Mouse (Mus musculus) liver, embryonic 12.5 days (tissue): ENCODE results near the gene Slc29a1. TPM values are rescaled to one million over a fixed set of nuclear protein-coding genes. Genes with fewer than 3 reads are reported as not detected.

Experiments
- ATAC-seq: fragments of 200-750 bp; cut with Nextera tagmentation; 2 replicates; pipeline ENCODE4 v1.8.0; 2017; ENCODE audit warnings: moderate number of reproducible peaks, mild to moderate bottlenecking, moderate library complexity
- H3K27ac ChIP-seq: fragments of 300-500 bp; sonication (generic); 2 replicates; pipeline ENCODE4 v1.5.1; 2016; ENCODE audit warnings: mild to moderate bottlenecking
- H3K27me3 ChIP-seq: fragments of 300-500 bp; sonication (generic); replicated peaks from 2 replicates; pipeline ENCODE4 v1.6.1; 2016; ENCODE audit warnings: mild to moderate bottlenecking, moderate library complexity
- H3K36me3 ChIP-seq: fragments of 300-500 bp; sonication (generic); 2 replicates; pipeline ENCODE4 v1.6.1; 2016; ENCODE audit warnings: mild to moderate bottlenecking, moderate library complexity
- H3K4me1 ChIP-seq: fragments of 300-500 bp; sonication (generic); 2 replicates; pipeline ENCODE4 v1.6.1; 2016
- H3K4me2 ChIP-seq: fragments of 300-500 bp; sonication (generic); 2 replicates; pipeline ENCODE4 v1.6.1; 2016; ENCODE audit warnings: mild to moderate bottlenecking, moderate library complexity
- H3K4me3 ChIP-seq: fragments of 300-500 bp; sonication (generic); 2 replicates; pipeline ENCODE4 v1.5.1; 2016; ENCODE audit warnings: mild to moderate bottlenecking, moderate library complexity
- H3K9ac ChIP-seq: fragments of 300-500 bp; sonication (generic); 2 replicates; pipeline ENCODE4 v1.6.1; 2016; ENCODE audit warnings: mild to moderate bottlenecking, moderate library complexity
- H3K9me3 ChIP-seq: fragments of 300-500 bp; sonication (generic); replicated peaks from 2 replicates; pipeline ENCODE4 v1.6.1; 2016; ENCODE audit warnings: mild to moderate bottlenecking, moderate library complexity
- WGBS: fragments of 180-500 bp; shearing (Covaris S2); methylation state at CpG from one replicate; pipeline ENCODE4 v1.1.7; 2016; ENCODE audit not compliant: insufficient replicate concordance; 5-methylcytosine and 5-hydroxymethylcytosine counted together
- polyA plus RNA-seq: library from polyadenylated mRNA; unstranded; fragments of >200 nt; fragmentation: Nextera tagmentation; extraction: Ambion mirVana; gene quantifications from 2 replicates; pipeline ENCODE4 v1.2.1, GENCODE M21; 2016

The Slc29a1 gene
- polyA plus RNA-seq, 1 experiment from 2014 or later: 267 TPM

DNA sequence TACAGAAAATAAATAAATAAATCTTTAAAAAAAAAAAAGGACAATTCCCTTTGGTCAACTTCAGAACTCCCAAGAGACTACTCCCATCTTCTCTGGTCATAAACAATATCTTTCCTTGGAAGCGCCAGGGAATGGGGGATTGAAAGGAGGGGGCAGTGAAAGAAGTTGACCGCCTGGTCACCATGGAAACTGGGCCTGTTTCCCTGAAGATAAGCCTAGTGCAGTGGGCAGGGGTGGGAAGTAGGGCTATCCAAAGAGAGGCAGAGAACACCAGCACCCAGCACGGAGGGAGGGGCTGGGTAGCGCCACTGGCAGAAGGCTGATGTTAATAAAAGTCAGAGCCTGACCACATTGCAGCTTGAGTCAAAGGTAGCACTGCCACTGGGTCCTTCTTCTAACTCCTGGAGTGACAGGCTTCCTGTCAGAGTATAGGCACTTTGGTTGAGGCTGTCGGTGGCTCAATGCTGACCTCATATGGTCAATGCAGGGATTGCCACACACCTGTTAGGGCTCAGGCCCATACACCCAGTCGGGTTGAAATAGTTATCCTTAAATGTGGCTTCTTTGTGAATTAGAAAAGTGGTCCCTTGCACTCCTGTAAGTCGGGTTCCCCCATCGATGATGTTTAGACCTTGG, 47.5 kb downstream of the Slc29a1 start:
- Histone ChIP-seq H3K4me2 (no peak overlapping the region), H3K36me3 (no peaks in the 10 kb centered on the region), H3K27ac (no peak overlapping the region), H3K4me1 (peaks cover 39% of the 10 kb centered on the region), H3K27me3 (peaks cover 79% of the 10 kb centered on the region), H3K9ac (no peak overlapping the region), H3K9me3 (no peaks in the 10 kb centered on the region), H3K4me3 (no peak overlapping the region)
- WGBS: 3% methylated on average over 8 of the region's 8 CpGs
- peak; percentile 46 for ATAC-seq

DNA sequence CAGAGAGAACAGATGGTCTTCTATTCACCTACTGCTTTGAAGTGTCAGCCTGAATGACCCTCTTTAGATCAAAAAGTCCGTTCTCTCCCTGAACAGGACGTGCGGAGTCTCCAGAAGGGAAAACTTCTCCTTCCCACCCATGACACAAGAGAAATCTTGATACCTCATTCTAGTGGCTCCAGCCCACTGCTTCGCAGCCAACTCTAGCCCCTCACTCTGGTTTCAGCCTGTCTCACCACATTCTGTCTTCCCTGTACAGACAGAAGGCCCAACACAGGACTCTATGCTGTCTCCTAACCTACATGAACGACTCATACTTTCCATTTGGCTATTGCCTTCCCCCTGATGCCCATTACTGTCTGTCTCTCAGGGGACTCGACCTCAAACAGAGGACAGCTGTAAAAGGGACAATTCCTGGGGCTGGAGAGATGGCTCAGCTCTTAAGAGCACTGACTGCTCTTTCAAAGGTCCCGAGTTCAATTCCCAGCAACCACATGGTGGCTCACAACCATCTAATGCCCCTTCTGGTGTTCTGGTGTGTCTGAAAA, 48.1 kb downstream of the Slc29a1 start:
- WGBS: 53% methylated on average over 7 of the region's 7 CpGs
- H3K4me3 ChIP-seq: no peak overlapping the region
- no peak overlapping the region for H3K4me2 ChIP-seq
- no peaks in the 10 kb centered on the region for H3K9me3 ChIP-seq
- no peak for ATAC-seq
- peaks cover 36% of the 10 kb centered on the region for H3K4me1 ChIP-seq
- H3K27ac ChIP-seq: no peak overlapping the region
- H3K9ac ChIP-seq: no peak overlapping the region
- H3K27me3 ChIP-seq: peaks cover 79% of the 10 kb centered on the region
- no peaks in the 10 kb centered on the region for H3K36me3 ChIP-seq

- no peak for ATAC-seq
- 35% methylated on average over 5 of the region's 5 CpGs for WGBS
- no peak overlapping the region for H3K9ac ChIP-seq
- H3K4me3 ChIP-seq: no peak overlapping the region
- H3K27me3 ChIP-seq: peaks cover 84% of the 10 kb centered on the region
- no peak overlapping the region for H3K27ac ChIP-seq
- H3K9me3 ChIP-seq: no peaks in the 10 kb centered on the region
- H3K36me3 ChIP-seq: no peaks in the 10 kb centered on the region
- H3K4me1 ChIP-seq: peaks cover 30% of the 10 kb centered on the region
- H3K4me2 ChIP-seq: peak overlapping the region; percentile 84
These were observed 49.2 kb downstream of the Slc29a1 start for GRCm38 (mm10) chr17:45550253-45550652.

GRCm38 (mm10) chr17:45549617-45550181, 49.7 kb downstream of the Slc29a1 start, which contains the start of gene Tmem151b:
TSS of gene Tmem151b (minus strand) at chr17:45549677.
- peak within 1 kb of the TSS; percentile 84 for H3K4me2 ChIP-seq
- H3K9me3 ChIP-seq: no peaks in the 10 kb centered on the region
- peak within 1 kb of the TSS; percentile 47 for H3K9ac ChIP-seq
- H3K27me3 ChIP-seq: peaks cover 86% of the 10 kb centered on the region
- no peak within 1 kb of the TSS for H3K27ac ChIP-seq
- no peak for ATAC-seq
- 3% methylated on average over 15 of the region's 29 CpGs for WGBS
- H3K4me3 ChIP-seq: peak within 1 kb of the TSS; percentile 57
- H3K4me1 ChIP-seq: peaks cover 29% of the 10 kb centered on the region
- no peaks in the 10 kb centered on the region for H3K36me3 ChIP-seq

GRCm38 (mm10) chr17:45548541-45549512, 50.6 kb downstream of the Slc29a1 start:
- Histone ChIP-seq H3K4me1 (peaks cover 29% of the 10 kb centered on the region), H3K9me3 (no peaks in the 10 kb centered on the region), H3K36me3 (no peaks in the 10 kb centered on the region), H3K27me3 (peaks cover 89% of the 10 kb centered on the region), H3K27ac (no peak overlapping the region), H3K9ac (peak overlapping the region; percentile 47), H3K4me3 (peak overlapping the region; percentile 57), H3K4me2 (peak overlapping the region; percentile 84)
- 2% methylated on average over 57 of the region's 68 CpGs for WGBS
- 0 out of 2 replicates have a peak, but pooled peaks have one; percentile 17 for ATAC-seq

DNA sequence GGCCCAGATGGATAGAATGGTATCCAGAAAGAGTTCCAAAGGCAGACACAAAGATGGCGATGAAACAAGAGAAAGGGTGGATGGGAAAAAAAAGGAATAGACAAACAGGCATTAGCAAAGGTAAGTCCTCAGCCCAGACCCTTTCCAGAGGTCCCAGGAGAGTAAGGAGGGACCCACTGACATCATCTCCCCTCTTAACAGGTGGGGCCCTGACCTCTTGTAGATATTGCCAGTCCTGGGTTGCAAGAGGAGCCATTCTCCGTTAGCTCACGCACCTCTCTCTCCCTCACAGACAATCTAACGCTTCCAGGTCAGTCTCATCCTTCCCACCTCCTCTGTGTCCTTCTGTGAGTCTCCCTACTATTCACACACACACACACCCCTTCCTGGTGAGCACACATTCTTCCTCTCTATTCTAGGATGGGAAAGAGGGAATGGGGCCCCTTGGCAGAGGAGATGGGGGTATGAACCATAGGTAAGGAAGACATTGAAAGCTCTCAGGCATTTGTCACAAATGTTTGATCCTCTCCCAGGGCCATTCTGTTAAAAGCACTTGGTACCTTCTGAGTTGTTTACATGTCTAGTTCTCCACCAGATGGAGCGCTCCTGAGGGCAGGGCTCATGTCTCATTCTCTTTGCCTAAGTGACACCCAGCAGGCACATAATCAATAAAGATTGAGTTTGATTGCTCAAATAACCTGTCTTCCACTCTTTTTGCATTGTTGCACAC, 51.8 kb downstream of the Slc29a1 start:
- Histone ChIP-seq H3K27ac (no peak overlapping the region), H3K4me3 (no peak overlapping the region), H3K4me2 (no peak overlapping the region), H3K36me3 (no peaks in the 10 kb centered on the region), H3K9ac (no peak overlapping the region), H3K9me3 (no peaks in the 10 kb centered on the region), H3K4me1 (peaks cover 29% of the 10 kb centered on the region), H3K27me3 (peaks cover 95% of the 10 kb centered on the region)
- 55% methylated on average over 5 of the region's 5 CpGs for WGBS
- ATAC-seq: no peak

GRCm38 (mm10) chr17:45546941-45547340, 52.5 kb downstream of the Slc29a1 start:
- Histone ChIP-seq H3K36me3 (no peaks in the 10 kb centered on the region), H3K9me3 (no peaks in the 10 kb centered on the region), H3K4me2 (no peak overlapping the region), H3K4me1 (peaks cover 28% of the 10 kb centered on the region), H3K4me3 (no peak overlapping the region), H3K27ac (no peak overlapping the region), H3K9ac (no peak overlapping the region), H3K27me3 (peaks cover 100% of the 10 kb centered on the region)
- 57% methylated on average over 16 of the region's 16 CpGs for WGBS
- ATAC-seq: no peak

GRCm38 (mm10) chr17:45545278-45545961, 54.0 kb downstream of the Slc29a1 start:
- Histone ChIP-seq H3K36me3 (no peaks in the 10 kb centered on the region), H3K9ac (no peak overlapping the region), H3K9me3 (no peaks in the 10 kb centered on the region), H3K27me3 (peaks cover 100% of the 10 kb centered on the region), H3K27ac (no peak overlapping the region), H3K4me3 (peak overlapping the region; percentile 28), H3K4me2 (peak overlapping the region; percentile 46), H3K4me1 (peaks cover 25% of the 10 kb centered on the region)
- 5% methylated on average over 74 of the region's 74 CpGs for WGBS
- no peak for ATAC-seq

- peak overlapping the region; percentile 46 for H3K4me2 ChIP-seq
- H3K4me3 ChIP-seq: peak overlapping the region; percentile 28
- peaks cover 100% of the 10 kb centered on the region for H3K27me3 ChIP-seq
- no peak overlapping the region for H3K9ac ChIP-seq
- WGBS: 6% methylated on average over 46 of the region's 46 CpGs
- no peak for ATAC-seq
- no peaks in the 10 kb centered on the region for H3K9me3 ChIP-seq
- no peaks in the 10 kb centered on the region for H3K36me3 ChIP-seq
- H3K27ac ChIP-seq: no peak overlapping the region
- H3K4me1 ChIP-seq: peaks cover 25% of the 10 kb centered on the region
These were observed 54.5 kb downstream of the Slc29a1 start for GRCm38 (mm10) chr17:45544873-45545277.

- ATAC-seq: no peak
- H3K9me3 ChIP-seq: no peaks in the 10 kb centered on the region
- H3K9ac ChIP-seq: no peak overlapping the region
- no peak overlapping the region for H3K27ac ChIP-seq
- H3K4me3 ChIP-seq: no peak overlapping the region
- WGBS: 5% methylated on average over 24 of the region's 24 CpGs
- H3K4me1 ChIP-seq: peaks cover 19% of the 10 kb centered on the region
- no peaks in the 10 kb centered on the region for H3K36me3 ChIP-seq
- no peak overlapping the region; the same call in 1 of the 2 replicates for H3K4me2 ChIP-seq
- peaks cover 100% of the 10 kb centered on the region for H3K27me3 ChIP-seq
These were observed 55.2 kb downstream of the Slc29a1 start for GRCm38 (mm10) chr17:45544001-45544872.
